Mouse (Mus musculus): ENCODE measurements around the gene Kdm4d.
A peak's percentile ranks its signal among the peaks of the same experiment; 100 is the strongest.
"Not testable (repeated sequence)": the region's sequence is repeated elsewhere in the genome, so short reads cannot be mapped to it uniquely, and the experiment has no call there.

The Kdm4d gene

GRCm38 (mm10) chr9:14500023-14500915 lies at the start of gene Kdm4d, which contains the start of gene Cwc15:
Gene Kdm4d (minus strand): TSS chr9:14500482.
Gene Cwc15 (plus strand): TSS chr9:14500617.
- DNase-seq (ENCODE audit: low read depth, low spot score) = peak; percentile 99

- DNase-seq (ENCODE audit: low read depth, low spot score) = no peak
Observed at GRCm38 (mm10) chr9:14548366-14548761, 48.1 kb upstream of the Kdm4d start.

GRCm38 (mm10) chr9:14547584-14548365 lies 47.5 kb upstream of the Kdm4d start:
- DNase-seq (ENCODE audit: low read depth, low spot score) = peak; percentile 17

GRCm38 (mm10) chr9:14544034-14544757 lies 43.9 kb upstream of the Kdm4d start:
- DNase-seq (ENCODE audit: low read depth, low spot score) = peak; percentile 28

GRCm38 (mm10) chr9:14534833-14535456 lies 34.7 kb upstream of the Kdm4d start:
- peak; percentile 72 for DNase-seq (ENCODE audit: low read depth, low spot score)

- peak; percentile 61 for DNase-seq (ENCODE audit: low read depth, low spot score)
Observed at GRCm38 (mm10) chr9:14533659-14534058, 33.4 kb upstream of the Kdm4d start.

- DNase-seq (ENCODE audit: low read depth, low spot score) = peak; percentile 82
Observed at GRCm38 (mm10) chr9:14532283-14532682, 32.0 kb upstream of the Kdm4d start.

- no peak for DNase-seq (ENCODE audit: low read depth, low spot score)
Observed at GRCm38 (mm10) chr9:14530004-14530403, 29.7 kb upstream of the Kdm4d start.

- peak; percentile 88 for DNase-seq (ENCODE audit: low read depth, low spot score)
Observed at GRCm38 (mm10) chr9:14523408-14524043, 23.2 kb upstream of the Kdm4d start.

GRCm38 (mm10) chr9:14521695-14522094 lies 21.4 kb upstream of the Kdm4d start:
- DNase-seq (ENCODE audit: low read depth, low spot score) = peak; percentile 80

- DNase-seq (ENCODE audit: low read depth, low spot score) = peak; percentile 78
Observed at GRCm38 (mm10) chr9:14520971-14521670, 20.8 kb upstream of the Kdm4d start.

- no peak for DNase-seq (ENCODE audit: low read depth, low spot score)
Observed at GRCm38 (mm10) chr9:14518105-14518504, 17.8 kb upstream of the Kdm4d start.

GRCm38 (mm10) chr9:14517296-14517695 lies 17.0 kb upstream of the Kdm4d start:
- no peak for DNase-seq (ENCODE audit: low read depth, low spot score)

GRCm38 (mm10) chr9:14512633-14513445 lies 12.6 kb upstream of the Kdm4d start:
- peak; percentile 80 for DNase-seq (ENCODE audit: low read depth, low spot score)

- peak; percentile 16 for DNase-seq (ENCODE audit: low read depth, low spot score)
Observed at GRCm38 (mm10) chr9:14500916-14501424, 688 bp upstream of the Kdm4d start.

- DNase-seq (ENCODE audit: low read depth, low spot score) = no peak
Observed at GRCm38 (mm10) chr9:14498896-14499705, 1.2 kb downstream of the Kdm4d start.

GRCm38 (mm10) chr9:14463668-14464067 lies 36.6 kb downstream of the Kdm4d start:
- not testable (repeated sequence) for DNase-seq (ENCODE audit: low read depth, low spot score)

GRCm38 (mm10) chr9:14462536-14462935 lies 37.7 kb downstream of the Kdm4d start:
- not testable (repeated sequence) for DNase-seq (ENCODE audit: low read depth, low spot score)

Data from 3T3-L1 (cell line).